Mouse (Mus musculus) liver, embryonic 16.5 days (tissue): ENCODE measurements around the gene Fam189a1. TPM values are rescaled to one million over a fixed set of nuclear protein-coding genes. Genes with fewer than 3 reads are reported as not detected.

Source experiments
- ATAC-seq: fragments of 200-750 bp; cut with Nextera tagmentation; 2 replicates; pipeline ENCODE4 v1.8.0; 2017; ENCODE audit warnings: low read depth, mild to moderate bottlenecking, moderate number of reproducible peaks, moderate library complexity
- H3K27ac ChIP-seq: fragments of 300-500 bp; sonication (generic); 2 replicates; pipeline ENCODE4 v1.5.1; 2014; ENCODE audit warnings: mild to moderate bottlenecking, low read length
- H3K27me3 ChIP-seq: fragments of 300-500 bp; sonication (generic); 2 replicates; pipeline ENCODE4 v1.6.1; 2014; ENCODE audit warnings: low read depth, low read length, mixed read lengths; ENCODE audit not compliant: control insufficient read depth, insufficient read depth
- H3K36me3 ChIP-seq: fragments of 300-500 bp; sonication (generic); 2 replicates; pipeline ENCODE4 v1.6.1; 2014; ENCODE audit warnings: mild to moderate bottlenecking; ENCODE audit not compliant: control insufficient read depth, insufficient read depth
- H3K4me1 ChIP-seq: fragments of 300-500 bp; sonication (generic); 2 replicates; pipeline ENCODE4 v1.6.1; 2014; ENCODE audit warnings: low read depth, low read length, mixed read lengths; ENCODE audit not compliant: control insufficient read depth
- H3K4me2 ChIP-seq: fragments of 300-500 bp; sonication (generic); 2 replicates; pipeline ENCODE4 v1.6.1; 2014; ENCODE audit warnings: low read depth, low read length, mixed read lengths
- H3K4me3 ChIP-seq: fragments of 300-500 bp; sonication (generic); 2 replicates; pipeline ENCODE4 v1.5.1; 2014; ENCODE audit warnings: low read depth, mild to moderate bottlenecking, low read length
- H3K9ac ChIP-seq: fragments of 300-500 bp; sonication (generic); 2 replicates; pipeline ENCODE4 v1.6.1; 2014; ENCODE audit warnings: low read depth, low read length
- H3K9me3 ChIP-seq: fragments of 300-500 bp; sonication (generic); replicated peaks from 2 replicates; pipeline ENCODE4 v1.6.1; 2016; ENCODE audit warnings: low read length; ENCODE audit not compliant: control insufficient read depth
- WGBS: fragments of 180-500 bp; shearing (Covaris S2); extraction: QIAGEN DNeasy Blood & Tissue Kit; methylation state at CpG from one replicate; pipeline ENCODE4 v1.1.7; 2014; ENCODE audit not compliant: insufficient replicate concordance; 5-methylcytosine and 5-hydroxymethylcytosine counted together
- polyA plus RNA-seq: library from polyadenylated mRNA; unstranded; fragments of >200 nt; fragmentation: Nextera tagmentation; extraction: Ambion mirVana; gene quantifications from 2 replicates; pipeline ENCODE4 v1.2.1, GENCODE M21; 2015

The Fam189a1 gene
- polyA plus RNA-seq, 1 experiment from 2014 or later, result not detected

- Histone ChIP-seq H3K4me2 (no peak overlapping the region), H3K4me3 (no peak overlapping the region), H3K9ac (no peak overlapping the region), H3K4me1 (no peaks in the 10 kb centered on the region), H3K27ac (no peak overlapping the region), H3K27me3 (no peaks in the 10 kb centered on the region), H3K36me3 (no peaks in the 10 kb centered on the region), H3K9me3 (no peaks in the 10 kb centered on the region)
- WGBS, result 50% methylated on average over 4 of the region's 4 CpGs
- no peak for ATAC-seq
These were observed 64.9 kb downstream of the Fam189a1 start for GRCm38 (mm10) chr7:65091486-65091885.

GRCm38 (mm10) chr7:65085972-65086371 lies 70.4 kb downstream of the Fam189a1 start:
- Histone ChIP-seq H3K9ac (no peak overlapping the region), H3K36me3 (no peaks in the 10 kb centered on the region), H3K27me3 (no peaks in the 10 kb centered on the region), H3K4me1 (no peaks in the 10 kb centered on the region), H3K4me2 (no peak overlapping the region), H3K4me3 (no peak overlapping the region), H3K9me3 (no peaks in the 10 kb centered on the region), H3K27ac (no peak overlapping the region)
- 38% methylated on average over 6 of the region's 6 CpGs for WGBS
- ATAC-seq, result no peak

- no peaks in the 10 kb centered on the region for H3K27me3 ChIP-seq
- H3K9ac ChIP-seq, result no peak overlapping the region
- no peak overlapping the region for H3K27ac ChIP-seq
- H3K4me1 ChIP-seq, result no peaks in the 10 kb centered on the region
- no peak overlapping the region for H3K4me3 ChIP-seq
- WGBS, result 32% methylated on average over 3 of the region's 3 CpGs
- no peak overlapping the region for H3K4me2 ChIP-seq
- no peaks in the 10 kb centered on the region for H3K9me3 ChIP-seq
- H3K36me3 ChIP-seq, result no peaks in the 10 kb centered on the region
- no peak for ATAC-seq
These were observed 73.6 kb downstream of the Fam189a1 start for GRCm38 (mm10) chr7:65082778-65083091.

- no peak for ATAC-seq
- Histone ChIP-seq H3K27me3 (no peaks in the 10 kb centered on the region), H3K9ac (no peak overlapping the region), H3K36me3 (no peaks in the 10 kb centered on the region), H3K4me2 (no peak overlapping the region), H3K4me3 (no peak overlapping the region), H3K27ac (no peak overlapping the region), H3K9me3 (no peaks in the 10 kb centered on the region), H3K4me1 (no peaks in the 10 kb centered on the region)
- 45% methylated on average over 6 of the region's 6 CpGs for WGBS
These were observed 74.2 kb downstream of the Fam189a1 start for GRCm38 (mm10) chr7:65081979-65082777.

- H3K4me1 ChIP-seq, result no peaks in the 10 kb centered on the region
- no peaks in the 10 kb centered on the region for H3K9me3 ChIP-seq
- no peak overlapping the region for H3K9ac ChIP-seq
- no peaks in the 10 kb centered on the region for H3K27me3 ChIP-seq
- H3K27ac ChIP-seq, result no peak overlapping the region
- WGBS, result 77% methylated on average over 4 of the region's 4 CpGs
- ATAC-seq, result no peak
- H3K36me3 ChIP-seq, result no peaks in the 10 kb centered on the region
- H3K4me2 ChIP-seq, result no peak overlapping the region
- H3K4me3 ChIP-seq, result no peak overlapping the region
These were observed 80.2 kb downstream of the Fam189a1 start for GRCm38 (mm10) chr7:65076134-65076533.

- no peak for ATAC-seq
These were observed 82.2 kb downstream of the Fam189a1 start for GRCm38 (mm10) chr7:65074194-65074593.

GRCm38 (mm10) chr7:65073555-65073954 lies 82.8 kb downstream of the Fam189a1 start:
- no peak for ATAC-seq
- H3K4me2 ChIP-seq, result no peak overlapping the region
- no peaks in the 10 kb centered on the region for H3K36me3 ChIP-seq
- H3K27ac ChIP-seq, result no peak overlapping the region
- no peak overlapping the region for H3K9ac ChIP-seq
- H3K27me3 ChIP-seq, result no peaks in the 10 kb centered on the region
- 18% methylated on average over 6 of the region's 6 CpGs for WGBS
- no peaks in the 10 kb centered on the region for H3K4me1 ChIP-seq
- H3K4me3 ChIP-seq, result no peak overlapping the region
- no peaks in the 10 kb centered on the region for H3K9me3 ChIP-seq

More at GRCm38 (mm10) chr7:65074194-65074593, 82.2 kb downstream of the Fam189a1 start:
- 36% methylated on average over 9 of the region's 9 CpGs for WGBS
- no peak overlapping the region for H3K4me3 ChIP-seq
- H3K9me3 ChIP-seq, result no peaks in the 10 kb centered on the region
- no peak overlapping the region for H3K4me2 ChIP-seq
- H3K9ac ChIP-seq, result no peak overlapping the region
- no peaks in the 10 kb centered on the region for H3K4me1 ChIP-seq
- H3K36me3 ChIP-seq, result no peaks in the 10 kb centered on the region
- H3K27ac ChIP-seq, result no peak overlapping the region
- H3K27me3 ChIP-seq, result no peaks in the 10 kb centered on the region

- H3K4me3 ChIP-seq, result no peak overlapping the region
- no peaks in the 10 kb centered on the region for H3K27me3 ChIP-seq
- H3K9me3 ChIP-seq, result no peaks in the 10 kb centered on the region
- H3K27ac ChIP-seq, result no peak overlapping the region
- H3K9ac ChIP-seq, result no peak overlapping the region
- no peak overlapping the region for H3K4me2 ChIP-seq
- no peaks in the 10 kb centered on the region for H3K4me1 ChIP-seq
- ATAC-seq, result no peak
- no peaks in the 10 kb centered on the region for H3K36me3 ChIP-seq
- WGBS, result 65% methylated on average over 7 of the region's 7 CpGs
These were observed 90.2 kb downstream of the Fam189a1 start for GRCm38 (mm10) chr7:65066211-65066610.

- Histone ChIP-seq H3K36me3 (no peaks in the 10 kb centered on the region), H3K9me3 (no peaks in the 10 kb centered on the region), H3K4me3 (no peak overlapping the region), H3K4me1 (no peaks in the 10 kb centered on the region), H3K27ac (no peak overlapping the region), H3K27me3 (no peaks in the 10 kb centered on the region), H3K4me2 (no peak overlapping the region), H3K9ac (no peak overlapping the region)
- ATAC-seq, result no peak
- whole genome bisulfite sequencing, result 62% methylated on average over 7 of the region's 7 CpGs
These were observed 90.9 kb downstream of the Fam189a1 start for GRCm38 (mm10) chr7:65065457-65065856.
